Mouse (Mus musculus): ENCODE measurements at regions not wholly inside any gene's neighbourhood (a gene's known extent, or its start where the extent isn't known, plus 50 kb on each side); places are given as distances from the start of the nearest gene placed in this dataset.

DNA sequence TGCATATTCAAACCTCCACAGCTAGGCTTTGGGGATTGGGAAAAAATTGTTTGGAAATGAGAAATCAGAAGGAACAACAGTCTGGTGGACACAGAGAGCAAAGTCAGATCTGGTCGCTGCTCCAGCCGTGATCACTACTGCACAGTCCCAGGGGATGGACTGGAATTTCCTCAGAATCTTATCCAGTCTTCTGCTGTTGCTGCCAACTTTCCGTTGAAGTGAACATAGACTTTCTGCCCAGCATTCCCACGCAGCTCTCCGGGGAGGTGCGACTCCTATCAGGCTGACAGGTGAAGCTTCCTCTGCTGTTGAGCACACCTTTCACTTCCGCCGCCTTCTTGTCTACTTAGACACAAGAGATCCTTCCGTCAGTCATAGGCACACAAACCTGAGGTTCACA, 234.7 kb upstream of the Hes1 start:
- H3K36me3 ChIP-seq (ENCODE audit: control insufficient read depth, insufficient read depth) = no peaks in the 10 kb centered on the region
- 0 out of 2 replicates have a peak, but pooled peaks have one; percentile 69 for ATAC-seq (replicated peaks; ENCODE audit: extremely low read depth, insufficient read depth, low FRiP score)
- H3K27ac ChIP-seq (ENCODE audit: low read length) = peak overlapping the region; percentile 55
- H3K27me3 ChIP-seq (ENCODE audit: control insufficient read depth, insufficient read depth, low read length) = 0 out of 2 replicates have a peak, but pooled peaks cover 2% of the 10 kb centered on the region
- H3K4me1 ChIP-seq (ENCODE audit: control insufficient read depth, insufficient read depth, low read length) = peaks cover 4% of the 10 kb centered on the region; the same call in 1 of the 2 replicates
- no peak overlapping the region for H3K4me2 ChIP-seq (ENCODE audit: low read depth, low read length)
- 56% methylated on average over 9 of the region's 9 CpGs for WGBS
- H3K9me3 ChIP-seq (replicated peaks; ENCODE audit: control insufficient read depth, low read length) = peaks cover 5% of the 10 kb centered on the region
- no peak overlapping the region for H3K4me3 ChIP-seq (ENCODE audit: low read length)
- H3K9ac ChIP-seq (ENCODE audit: low read length) = no peak overlapping the region

DNA sequence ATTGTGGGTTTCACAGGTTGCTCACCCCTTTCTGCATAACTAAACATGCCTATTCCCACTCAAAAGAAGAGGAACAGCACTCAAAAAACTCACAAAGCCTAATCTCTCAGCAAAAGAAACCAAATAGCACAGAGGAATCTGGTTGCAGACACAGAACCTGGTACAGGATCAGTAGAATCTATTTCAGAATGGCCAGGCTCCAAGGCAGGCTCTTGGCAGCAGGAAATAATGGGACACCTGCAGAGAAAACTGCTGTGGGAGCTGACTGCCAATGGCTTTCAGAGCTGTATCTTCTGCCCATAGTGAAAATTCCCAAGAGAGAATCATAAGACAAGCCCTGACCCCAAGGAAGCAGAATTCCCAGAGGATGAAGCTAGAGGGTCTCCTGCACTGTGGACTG, 234.1 kb upstream of the Hes1 start:
- H3K9ac ChIP-seq (ENCODE audit: low read length) = no peak overlapping the region
- no peak overlapping the region for H3K4me3 ChIP-seq (ENCODE audit: low read length)
- H3K27ac ChIP-seq (ENCODE audit: low read length) = peak overlapping the region; percentile 55; the same call in 1 of the 2 replicates
- ATAC-seq (replicated peaks; ENCODE audit: extremely low read depth, insufficient read depth, low FRiP score) = no peak
- no peak overlapping the region for H3K4me2 ChIP-seq (ENCODE audit: low read depth, low read length)
- no peaks in the 10 kb centered on the region for H3K36me3 ChIP-seq (ENCODE audit: control insufficient read depth, insufficient read depth)
- peaks cover 4% of the 10 kb centered on the region; the same call in 1 of the 2 replicates for H3K4me1 ChIP-seq (ENCODE audit: control insufficient read depth, insufficient read depth, low read length)
- H3K9me3 ChIP-seq (replicated peaks; ENCODE audit: control insufficient read depth, low read length) = peaks cover 5% of the 10 kb centered on the region
- H3K27me3 ChIP-seq (ENCODE audit: control insufficient read depth, insufficient read depth, low read length) = 0 out of 2 replicates have a peak, but pooled peaks cover 2% of the 10 kb centered on the region

DNA sequence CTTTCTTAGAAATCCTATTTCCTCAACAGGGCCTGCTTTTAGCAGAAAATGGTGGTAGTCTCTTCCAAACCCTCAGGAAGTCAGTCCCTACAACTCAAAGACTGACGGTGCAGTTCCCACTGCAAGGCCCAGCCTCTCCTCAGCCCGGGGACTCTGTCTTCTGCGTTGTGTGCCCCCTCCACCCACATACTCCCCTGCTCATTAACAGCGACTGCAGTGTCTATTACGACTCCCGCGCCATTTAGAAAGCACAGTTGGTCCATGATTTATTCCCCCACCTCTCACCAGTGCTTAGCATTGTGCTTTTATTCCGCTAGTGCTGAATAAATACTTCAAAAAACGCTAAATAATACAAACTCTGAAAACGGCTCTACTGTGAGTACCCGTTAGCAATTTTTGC, 230.9 kb upstream of the Hes1 start:
- no peak for ATAC-seq (replicated peaks; ENCODE audit: extremely low read depth, insufficient read depth, low FRiP score)
- no peaks in the 10 kb centered on the region for H3K9me3 ChIP-seq (replicated peaks; ENCODE audit: control insufficient read depth, low read length)
- no peak overlapping the region for H3K9ac ChIP-seq (ENCODE audit: low read length)
- H3K4me1 ChIP-seq (ENCODE audit: control insufficient read depth, insufficient read depth, low read length) = peaks cover 8% of the 10 kb centered on the region
- H3K36me3 ChIP-seq (ENCODE audit: control insufficient read depth, insufficient read depth) = no peaks in the 10 kb centered on the region
- no peak overlapping the region for H3K27ac ChIP-seq (ENCODE audit: low read length)
- H3K4me3 ChIP-seq (ENCODE audit: low read length) = no peak overlapping the region
- H3K27me3 ChIP-seq (ENCODE audit: control insufficient read depth, insufficient read depth, low read length) = 0 out of 2 replicates have a peak, but pooled peaks cover 2% of the 10 kb centered on the region
- H3K4me2 ChIP-seq (ENCODE audit: low read depth, low read length) = no peak overlapping the region
- 83% methylated on average over 11 of the region's 11 CpGs for WGBS

DNA sequence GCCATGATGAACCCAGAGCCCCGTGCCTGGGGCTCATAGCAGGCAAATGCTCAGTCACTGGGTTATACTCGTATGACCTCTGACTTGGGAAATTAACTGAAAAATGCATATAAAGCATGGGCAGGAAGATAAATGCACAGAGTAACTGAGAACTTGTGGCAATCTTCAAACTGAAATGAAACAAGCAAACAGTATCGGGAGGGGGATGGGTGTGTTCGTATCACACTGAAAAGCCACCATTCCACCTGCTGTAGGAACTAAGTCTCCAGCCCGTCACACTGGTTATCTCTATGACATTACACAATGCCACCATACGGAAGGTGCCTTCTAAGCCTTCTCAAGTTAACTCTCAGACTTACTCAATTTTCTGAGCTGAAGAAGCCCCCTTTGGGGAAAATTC, 230.3 kb upstream of the Hes1 start:
- no peaks in the 10 kb centered on the region for H3K9me3 ChIP-seq (replicated peaks; ENCODE audit: control insufficient read depth, low read length)
- no peak overlapping the region for H3K9ac ChIP-seq (ENCODE audit: low read length)
- 0 out of 2 replicates have a peak, but pooled peaks cover 2% of the 10 kb centered on the region for H3K27me3 ChIP-seq (ENCODE audit: control insufficient read depth, insufficient read depth, low read length)
- H3K4me2 ChIP-seq (ENCODE audit: low read depth, low read length) = no peak overlapping the region
- no peaks in the 10 kb centered on the region for H3K36me3 ChIP-seq (ENCODE audit: control insufficient read depth, insufficient read depth)
- 75% methylated on average over 6 of the region's 6 CpGs for WGBS
- ATAC-seq (replicated peaks; ENCODE audit: extremely low read depth, insufficient read depth, low FRiP score) = no peak
- H3K4me3 ChIP-seq (ENCODE audit: low read length) = no peak overlapping the region
- no peak overlapping the region for H3K27ac ChIP-seq (ENCODE audit: low read length)
- peaks cover 10% of the 10 kb centered on the region for H3K4me1 ChIP-seq (ENCODE audit: control insufficient read depth, insufficient read depth, low read length)

DNA sequence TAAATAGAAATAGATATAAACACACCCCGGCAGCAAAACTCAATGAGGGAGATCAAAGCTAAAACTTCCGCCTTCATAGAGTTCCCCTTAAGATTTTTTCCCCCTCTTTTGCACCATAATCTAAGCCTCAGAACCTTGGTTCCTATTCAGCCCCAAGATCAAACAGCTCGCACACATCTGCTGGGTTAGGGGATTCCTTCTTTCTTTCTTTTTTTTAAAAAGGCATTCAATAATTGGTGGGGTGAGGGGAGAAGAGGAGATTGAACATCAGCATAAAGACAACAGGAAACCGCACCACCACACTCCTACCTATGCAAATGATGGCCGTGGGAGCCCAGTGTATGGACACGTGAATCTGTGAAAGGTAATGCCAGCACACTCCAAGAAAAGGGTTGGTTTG, 229.5 kb upstream of the Hes1 start:
- Histone ChIP-seq H3K27ac (ENCODE audit: low read length) (no peak overlapping the region), H3K9ac (ENCODE audit: low read length) (no peak overlapping the region), H3K4me3 (ENCODE audit: low read length) (no peak overlapping the region), H3K36me3 (ENCODE audit: control insufficient read depth, insufficient read depth) (no peaks in the 10 kb centered on the region), H3K9me3 (replicated peaks; ENCODE audit: control insufficient read depth, low read length) (no peaks in the 10 kb centered on the region), H3K4me1 (ENCODE audit: control insufficient read depth, insufficient read depth, low read length) (peaks cover 12% of the 10 kb centered on the region), H3K27me3 (ENCODE audit: control insufficient read depth, insufficient read depth, low read length) (0 out of 2 replicates have a peak, but pooled peaks cover 2% of the 10 kb centered on the region), H3K4me2 (ENCODE audit: low read depth, low read length) (no peak overlapping the region)
- ATAC-seq (replicated peaks; ENCODE audit: extremely low read depth, insufficient read depth, low FRiP score) = no peak
- 78% methylated on average over 6 of the region's 6 CpGs for WGBS

DNA sequence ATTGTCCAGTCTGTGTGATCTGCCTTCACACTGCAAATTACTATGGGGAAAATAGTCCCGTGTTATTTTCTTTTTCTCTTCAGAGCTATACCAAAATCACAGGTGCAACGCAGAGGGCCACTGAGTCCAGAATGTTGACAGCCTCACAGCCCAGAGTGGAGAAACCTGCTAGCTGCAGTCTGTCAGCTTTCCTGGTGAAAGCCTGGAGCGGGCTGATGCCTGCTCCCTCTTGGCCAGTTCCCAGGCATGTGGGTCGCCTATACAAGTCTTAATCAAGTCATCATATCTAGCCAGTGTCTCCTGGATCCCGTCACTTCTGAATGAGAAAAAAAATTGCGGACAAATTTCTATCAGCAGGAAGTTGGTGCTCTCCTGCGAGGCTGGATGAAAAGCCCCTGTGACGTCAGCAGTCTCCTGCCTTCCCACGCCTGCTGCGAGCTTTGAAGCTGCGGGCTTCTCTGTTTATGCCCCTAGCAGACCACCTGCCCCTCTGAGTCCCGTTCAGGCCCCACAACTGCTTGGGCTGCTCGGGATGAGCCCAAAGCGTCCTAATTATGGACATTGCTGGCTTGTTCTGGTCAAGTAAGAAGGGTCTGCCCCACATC, 227.1 kb upstream of the Hes1 start:
- Histone ChIP-seq H3K9me3 (replicated peaks; ENCODE audit: control insufficient read depth, low read length) (no peaks in the 10 kb centered on the region), H3K4me2 (ENCODE audit: low read depth, low read length) (peak overlapping the region; percentile 47), H3K9ac (ENCODE audit: low read length) (peak overlapping the region; percentile 28; the same call in 1 of the 2 replicates), H3K27me3 (ENCODE audit: control insufficient read depth, insufficient read depth, low read length) (0 out of 2 replicates have a peak, but pooled peaks cover 2% of the 10 kb centered on the region), H3K4me1 (ENCODE audit: control insufficient read depth, insufficient read depth, low read length) (peaks cover 10% of the 10 kb centered on the region), H3K4me3 (ENCODE audit: low read length) (0 out of 2 replicates have a peak overlapping the region, but pooled peaks have one; percentile 8), H3K36me3 (ENCODE audit: control insufficient read depth, insufficient read depth) (no peaks in the 10 kb centered on the region), H3K27ac (ENCODE audit: low read length) (no peak overlapping the region)
- 0 out of 2 replicates have a peak, but pooled peaks have one; percentile 33 for ATAC-seq (replicated peaks; ENCODE audit: extremely low read depth, insufficient read depth, low FRiP score)
- 15% methylated on average over 14 of the region's 14 CpGs for WGBS

DNA sequence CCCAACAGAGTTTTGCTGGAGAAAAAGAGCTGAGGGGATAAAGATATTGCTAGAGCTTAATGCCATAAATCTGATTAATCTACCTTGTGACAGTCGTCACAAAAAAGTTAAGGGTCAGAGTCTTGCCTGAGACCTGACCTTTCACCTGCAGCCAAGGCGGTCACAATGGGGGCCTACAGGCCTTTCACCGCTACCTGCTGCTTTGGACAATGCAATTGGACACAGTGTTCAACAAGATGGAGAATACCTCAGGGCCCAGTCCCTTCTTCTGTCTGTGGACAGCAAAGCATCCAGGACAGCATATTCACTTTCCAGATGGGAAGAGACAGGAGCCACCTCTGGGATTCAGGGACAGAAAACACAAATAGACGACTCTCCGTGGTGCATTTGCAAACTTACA, 226.3 kb upstream of the Hes1 start:
- H3K4me1 ChIP-seq (ENCODE audit: control insufficient read depth, insufficient read depth, low read length) = peaks cover 10% of the 10 kb centered on the region
- 0 out of 2 replicates have a peak, but pooled peaks cover 2% of the 10 kb centered on the region for H3K27me3 ChIP-seq (ENCODE audit: control insufficient read depth, insufficient read depth, low read length)
- no peaks in the 10 kb centered on the region for H3K9me3 ChIP-seq (replicated peaks; ENCODE audit: control insufficient read depth, low read length)
- H3K4me2 ChIP-seq (ENCODE audit: low read depth, low read length) = no peak overlapping the region
- WGBS = 88% methylated on average over 5 of the region's 5 CpGs
- ATAC-seq (replicated peaks; ENCODE audit: extremely low read depth, insufficient read depth, low FRiP score) = no peak
- H3K27ac ChIP-seq (ENCODE audit: low read length) = no peak overlapping the region
- no peak overlapping the region for H3K4me3 ChIP-seq (ENCODE audit: low read length)
- H3K9ac ChIP-seq (ENCODE audit: low read length) = no peak overlapping the region
- H3K36me3 ChIP-seq (ENCODE audit: control insufficient read depth, insufficient read depth) = no peaks in the 10 kb centered on the region

DNA sequence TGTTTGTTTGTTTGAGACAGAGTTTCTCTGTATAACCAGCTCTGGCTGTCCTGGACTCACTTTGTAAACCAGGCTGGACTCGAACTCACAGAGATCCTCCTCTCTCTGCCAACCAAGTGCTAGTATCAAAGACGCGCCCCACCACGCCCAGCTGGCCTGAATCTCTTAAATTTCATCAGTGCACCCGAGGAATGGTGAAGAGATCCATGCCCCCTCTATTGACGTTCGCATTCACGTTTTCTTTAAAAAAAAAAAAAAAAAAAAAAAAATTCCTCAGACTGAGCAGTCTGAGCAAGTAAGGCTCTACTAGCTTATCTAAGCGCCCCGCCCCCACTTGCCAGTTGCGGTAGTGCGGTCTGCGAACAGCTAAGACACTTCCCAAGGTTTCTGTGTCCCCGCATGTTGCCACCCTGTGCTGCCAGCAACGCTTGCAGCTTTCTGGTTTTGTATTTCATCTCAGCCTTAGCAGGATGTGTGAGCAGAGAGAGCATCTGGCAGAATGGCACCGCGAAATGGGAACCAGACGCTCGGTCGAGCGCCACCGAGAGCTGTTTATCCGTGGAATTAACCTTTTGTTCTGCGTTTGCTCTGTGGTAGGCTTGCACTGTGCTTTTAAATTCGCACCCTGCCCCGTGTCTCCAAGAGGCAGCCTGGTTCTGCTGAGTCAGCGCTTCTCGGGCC, 225.1 kb upstream of the Hes1 start:
- Histone ChIP-seq H3K36me3 (ENCODE audit: control insufficient read depth, insufficient read depth) (no peaks in the 10 kb centered on the region), H3K27me3 (ENCODE audit: control insufficient read depth, insufficient read depth, low read length) (0 out of 2 replicates have a peak, but pooled peaks cover 2% of the 10 kb centered on the region), H3K4me1 (ENCODE audit: control insufficient read depth, insufficient read depth, low read length) (peaks cover 10% of the 10 kb centered on the region), H3K9me3 (replicated peaks; ENCODE audit: control insufficient read depth, low read length) (no peaks in the 10 kb centered on the region), H3K4me3 (ENCODE audit: low read length) (peak overlapping the region; percentile 44), H3K27ac (ENCODE audit: low read length) (no peak overlapping the region), H3K4me2 (ENCODE audit: low read depth, low read length) (peak overlapping the region; percentile 69), H3K9ac (ENCODE audit: low read length) (peak overlapping the region; percentile 48)
- ATAC-seq (replicated peaks; ENCODE audit: extremely low read depth, insufficient read depth, low FRiP score) = peak; percentile 55
- WGBS = 7% methylated on average over 28 of the region's 28 CpGs

DNA sequence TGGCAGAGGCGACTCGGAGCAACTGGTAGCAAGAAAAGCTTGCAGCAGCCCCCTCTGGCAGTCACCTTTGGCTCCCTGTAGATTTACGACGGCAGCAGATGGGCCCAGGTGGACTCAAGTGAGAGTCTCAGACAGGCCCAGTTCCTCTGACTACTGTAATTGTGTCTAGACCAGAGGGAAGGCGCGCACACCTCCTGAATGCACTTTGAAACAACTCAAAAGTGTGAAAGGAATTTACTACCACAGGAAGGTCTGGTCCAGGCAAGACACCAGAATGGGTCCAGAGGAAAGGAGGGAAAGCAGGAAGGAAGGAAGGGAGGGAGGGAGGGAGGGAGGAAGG, 224.6 kb upstream of the Hes1 start:
- Histone ChIP-seq H3K36me3 (ENCODE audit: control insufficient read depth, insufficient read depth) (no peaks in the 10 kb centered on the region), H3K9ac (ENCODE audit: low read length) (no peak overlapping the region; the same call in 1 of the 2 replicates), H3K27me3 (ENCODE audit: control insufficient read depth, insufficient read depth, low read length) (0 out of 2 replicates have a peak, but pooled peaks cover 2% of the 10 kb centered on the region), H3K4me2 (ENCODE audit: low read depth, low read length) (peak overlapping the region; percentile 69), H3K9me3 (replicated peaks; ENCODE audit: control insufficient read depth, low read length) (no peaks in the 10 kb centered on the region), H3K27ac (ENCODE audit: low read length) (no peak overlapping the region), H3K4me1 (ENCODE audit: control insufficient read depth, insufficient read depth, low read length) (peaks cover 11% of the 10 kb centered on the region), H3K4me3 (ENCODE audit: low read length) (peak overlapping the region; percentile 44)
- 31% methylated on average over 6 of the region's 6 CpGs for WGBS
- no peak for ATAC-seq (replicated peaks; ENCODE audit: extremely low read depth, insufficient read depth, low FRiP score)

Measured in heart, embryonic 16.5 days (tissue).